Mouse (Mus musculus): Measurements from ENCODE around the gene Zfp523.

Gene Zfp523

DNA sequence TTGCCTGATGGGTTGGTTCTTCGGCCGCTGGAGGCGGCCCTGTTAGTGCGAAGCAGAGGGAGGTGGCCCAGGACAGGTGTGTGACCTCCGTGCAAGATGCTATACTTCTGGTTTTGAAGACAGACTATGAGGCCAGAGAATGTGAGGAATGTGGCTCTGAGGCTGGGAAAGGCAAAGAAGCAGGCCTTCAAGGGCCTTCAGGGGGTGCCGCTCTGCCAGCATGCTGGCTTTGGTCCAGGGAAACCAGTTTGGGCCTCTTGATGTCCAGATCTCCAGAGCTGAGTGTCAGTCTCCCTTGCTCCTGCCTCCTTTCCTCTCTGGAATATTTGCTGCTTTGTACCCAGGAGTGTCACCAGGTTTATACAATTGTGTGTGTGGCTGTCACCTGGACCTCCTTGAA, 65.4 kb downstream of the Zfp523 start:
- TF ChIP-seq GATA4 (IDR thresholded peaks at IDR 0.05; ENCODE audit: insufficient replicate concordance, low read length): no peak

DNA sequence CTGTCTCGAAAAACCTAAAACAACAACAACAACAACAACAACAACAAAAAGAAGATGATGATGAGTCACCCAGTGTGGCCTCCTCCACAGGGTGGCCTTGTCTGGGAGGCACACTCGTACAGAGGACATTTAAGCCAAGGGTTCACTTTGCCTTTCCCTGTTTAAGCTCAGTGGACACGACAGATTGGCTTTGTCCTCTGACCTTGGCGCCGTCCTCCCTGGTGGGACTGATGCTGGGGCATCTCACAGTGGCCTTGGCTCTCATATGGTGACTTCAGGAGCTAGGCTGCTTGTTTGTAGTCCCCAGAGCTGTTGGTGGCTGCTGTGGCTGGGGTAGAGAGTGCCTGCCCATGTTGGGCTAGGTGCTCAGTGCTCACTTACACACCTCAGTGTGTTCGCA, 67.3 kb downstream of the Zfp523 start:
- TF ChIP-seq GATA4 (IDR thresholded peaks at IDR 0.05; ENCODE audit: insufficient replicate concordance, low read length): no peak

DNA sequence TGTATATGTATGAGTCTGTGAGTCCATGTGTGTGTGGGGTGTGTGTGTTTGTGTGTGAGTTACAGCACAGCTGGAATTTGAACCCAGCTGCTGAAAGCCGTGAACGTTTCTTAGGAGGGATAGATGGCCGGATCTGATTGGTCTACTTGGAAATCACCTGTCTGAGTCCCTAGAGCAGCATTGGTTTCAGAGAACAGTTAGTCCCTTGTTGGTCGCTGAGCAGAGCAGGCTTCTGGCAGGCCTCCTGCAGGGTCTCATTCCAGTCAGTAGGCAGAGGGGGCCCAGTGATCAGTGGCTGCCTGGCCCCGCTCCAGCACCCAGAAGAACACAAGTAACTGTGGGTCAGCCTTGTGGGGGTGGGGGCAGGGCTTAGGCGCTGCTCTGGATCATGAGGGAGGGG, 67.8 kb downstream of the Zfp523 start:
- no peak for TF ChIP-seq GATA4 (IDR thresholded peaks at IDR 0.05; ENCODE audit: insufficient replicate concordance, low read length)

DNA sequence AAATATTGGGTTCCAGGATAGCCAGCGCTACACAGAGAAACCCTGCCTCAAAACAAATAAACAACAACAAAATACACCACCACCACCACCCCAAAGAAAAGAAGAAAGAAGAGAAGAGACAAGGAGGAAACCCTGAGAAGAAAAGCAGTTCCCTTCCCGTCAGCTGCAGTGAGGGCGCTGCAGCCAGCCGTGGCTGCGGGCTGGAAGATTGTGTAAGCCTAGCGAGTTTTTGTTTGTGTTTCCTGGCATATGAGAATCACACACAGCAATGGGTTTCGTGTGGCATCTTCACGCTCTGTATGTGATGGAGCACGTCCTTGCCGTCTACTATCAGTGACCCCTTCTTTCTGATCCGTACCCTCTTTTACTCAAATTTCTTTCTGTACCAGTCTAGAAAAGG, 69.7 kb downstream of the Zfp523 start:
- no peak for TF ChIP-seq GATA4 (IDR thresholded peaks at IDR 0.05; ENCODE audit: insufficient replicate concordance, low read length)

DNA sequence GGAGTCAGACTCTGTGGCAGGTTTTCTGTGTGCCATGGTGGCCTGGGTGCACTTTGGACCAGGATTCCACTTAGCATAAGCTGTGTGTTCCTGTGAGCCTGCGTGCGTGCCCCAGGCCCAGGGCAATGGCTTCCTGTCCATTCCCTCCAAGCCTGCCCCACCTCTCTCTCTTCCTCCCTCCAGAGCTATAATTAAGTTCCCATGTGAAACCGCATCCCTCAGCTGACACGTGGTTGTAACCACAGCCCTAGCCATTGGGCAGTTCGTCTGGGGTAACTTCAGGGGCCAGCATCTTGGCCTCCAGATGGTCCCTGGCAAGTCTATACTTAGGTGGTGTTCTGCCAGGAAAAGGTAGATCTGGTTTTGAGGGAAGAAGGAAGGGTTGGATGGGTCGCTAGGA, 70.7 kb downstream of the Zfp523 start:
- no peak for TF ChIP-seq GATA4 (IDR thresholded peaks at IDR 0.05; ENCODE audit: insufficient replicate concordance, low read length)

DNA sequence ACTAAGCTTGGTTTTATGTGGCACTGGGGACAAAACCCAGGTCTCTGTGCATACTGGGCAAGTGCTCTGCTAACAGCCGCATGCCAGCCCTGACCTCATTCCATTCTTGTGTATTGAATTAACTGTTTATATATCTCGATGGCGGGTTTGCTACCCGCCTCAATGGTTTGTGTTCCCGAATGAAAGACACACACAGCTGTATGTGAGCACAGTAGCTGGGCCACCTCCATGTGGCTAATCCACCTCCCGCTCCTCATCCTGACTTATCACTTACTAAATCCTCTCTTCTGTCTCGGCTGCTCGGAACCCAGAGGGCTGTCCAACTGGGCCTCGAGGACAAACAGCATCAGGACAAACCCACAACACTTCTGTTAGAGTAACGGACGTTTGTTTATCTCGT, 72.1 kb downstream of the Zfp523 start:
- no peak for TF ChIP-seq GATA4 (IDR thresholded peaks at IDR 0.05; ENCODE audit: insufficient replicate concordance, low read length)

DNA sequence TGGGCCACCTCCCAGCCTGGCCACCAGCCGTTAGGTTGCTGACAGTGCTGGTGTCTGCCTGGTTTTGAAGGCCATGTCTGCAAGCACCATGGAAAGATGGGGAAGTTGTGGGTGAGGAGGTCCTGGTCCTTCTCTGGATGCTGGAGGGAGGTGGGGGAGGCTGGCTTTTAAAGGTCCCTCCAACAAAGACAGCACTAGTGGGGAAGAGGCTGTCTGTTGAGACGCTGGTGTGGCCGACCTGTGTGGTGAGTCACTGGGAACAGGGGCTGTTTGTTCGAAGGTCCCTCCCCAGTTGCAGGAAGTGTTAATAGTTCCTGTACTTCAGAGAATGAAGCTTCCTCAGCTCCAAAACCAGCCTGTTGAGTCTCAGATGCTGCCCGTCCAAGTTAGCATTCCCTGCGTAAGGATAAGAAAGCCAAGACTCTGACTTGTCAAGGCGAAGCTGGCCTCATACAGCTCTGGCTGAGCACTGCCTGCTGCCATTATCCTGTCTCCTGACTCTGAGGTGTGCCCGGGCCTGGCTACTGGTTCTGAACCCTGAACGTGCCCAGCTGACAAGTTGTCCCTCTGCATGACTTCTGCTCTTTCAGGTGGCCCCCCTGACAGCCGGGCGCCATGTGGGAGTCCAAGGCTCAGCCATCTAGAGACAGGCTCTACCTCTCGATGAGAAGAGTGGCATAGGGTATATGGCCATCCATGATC, 74.8 kb downstream of the Zfp523 start:
- no peak for TF ChIP-seq GATA4 (IDR thresholded peaks at IDR 0.05; ENCODE audit: insufficient replicate concordance, low read length)

DNA sequence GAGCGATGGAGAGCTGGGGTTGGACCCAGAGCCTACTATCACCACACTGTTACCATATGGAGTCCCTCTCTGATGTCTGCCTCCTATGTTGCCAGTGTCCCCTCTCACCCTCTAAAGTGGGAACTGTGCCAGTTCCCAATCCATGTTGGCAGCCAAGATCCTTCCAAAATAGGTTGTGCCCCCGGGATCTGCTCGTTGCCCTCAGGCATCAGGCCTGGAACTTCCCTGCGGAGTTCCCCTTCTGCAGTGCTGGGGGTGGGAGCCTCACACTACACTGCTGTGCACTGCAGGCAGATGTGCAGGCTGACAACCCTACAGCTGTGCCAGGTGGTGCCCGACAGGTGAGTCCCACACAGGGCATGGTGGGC, 75.3 kb downstream of the Zfp523 start:
- TF ChIP-seq GATA4 (IDR thresholded peaks at IDR 0.05; ENCODE audit: insufficient replicate concordance, low read length): no peak

DNA sequence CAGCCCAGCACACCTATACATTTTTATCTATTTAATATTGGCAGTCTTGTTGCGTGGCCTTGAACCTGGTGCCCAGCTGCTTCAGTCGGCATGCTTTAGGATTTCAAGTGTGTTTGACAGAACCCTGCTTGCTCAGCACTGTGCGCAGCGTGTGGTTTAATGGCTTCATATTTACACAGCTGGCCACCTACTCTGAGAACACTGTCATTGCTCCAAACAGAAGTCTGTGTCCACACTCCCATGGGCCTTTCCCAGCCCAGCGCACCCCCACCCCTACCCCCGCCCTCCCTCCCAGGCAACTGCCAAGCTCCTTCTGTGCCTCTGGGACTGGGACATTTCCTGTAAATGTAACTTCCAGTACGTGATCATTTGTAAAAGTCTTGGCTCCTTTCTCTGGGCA, 76.3 kb downstream of the Zfp523 start:
- TF ChIP-seq GATA4 (IDR thresholded peaks at IDR 0.05; ENCODE audit: insufficient replicate concordance, low read length): no peak

DNA sequence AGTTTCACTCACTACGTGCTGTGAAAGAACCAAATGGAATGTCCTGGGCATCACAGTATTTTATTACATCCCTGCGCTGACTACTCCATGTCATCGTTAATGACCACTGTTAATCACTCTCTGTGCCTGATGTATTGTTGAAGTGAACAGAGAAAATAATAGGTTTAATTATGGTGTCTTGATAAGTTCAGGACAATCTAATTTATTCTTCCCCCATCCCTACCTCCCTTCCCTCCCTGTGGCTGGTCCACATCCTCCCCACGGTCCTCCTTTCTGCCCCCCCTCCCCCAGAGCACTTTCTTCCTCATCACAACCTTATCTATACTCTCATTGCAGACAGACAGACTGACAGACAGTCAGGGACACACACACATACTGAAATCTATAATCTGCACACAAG, 77.9 kb downstream of the Zfp523 start:
- no peak for TF ChIP-seq GATA4 (IDR thresholded peaks at IDR 0.05; ENCODE audit: insufficient replicate concordance, low read length)
